Mouse (Mus musculus): ENCODE measurements around the gene Cxcl1.

Gene Cxcl1

GRCm38 (mm10) chr5:90888661-90889060 lies 2.4 kb upstream of the Cxcl1 start:
- no peak for DNase-seq (ENCODE audit: low spot score)

DNA sequence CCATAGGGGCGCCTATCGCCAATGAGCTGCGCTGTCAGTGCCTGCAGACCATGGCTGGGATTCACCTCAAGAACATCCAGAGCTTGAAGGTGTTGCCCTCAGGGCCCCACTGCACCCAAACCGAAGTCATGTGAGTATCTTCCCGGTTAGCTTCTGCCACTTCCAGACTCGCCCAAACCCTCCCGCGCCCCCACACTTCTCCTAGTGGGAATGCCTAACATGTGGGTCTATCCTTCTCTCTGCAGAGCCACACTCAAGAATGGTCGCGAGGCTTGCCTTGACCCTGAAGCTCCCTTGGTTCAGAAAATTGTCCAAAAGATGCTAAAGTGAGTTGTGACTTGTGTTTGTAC lies 398 bp downstream of the Cxcl1 start:
- DNase-seq (ENCODE audit: low spot score) = no peak

GRCm38 (mm10) chr5:90894231-90894630 lies 3.2 kb downstream of the Cxcl1 start:
- DNase-seq (ENCODE audit: low spot score) = no peak

DNA sequence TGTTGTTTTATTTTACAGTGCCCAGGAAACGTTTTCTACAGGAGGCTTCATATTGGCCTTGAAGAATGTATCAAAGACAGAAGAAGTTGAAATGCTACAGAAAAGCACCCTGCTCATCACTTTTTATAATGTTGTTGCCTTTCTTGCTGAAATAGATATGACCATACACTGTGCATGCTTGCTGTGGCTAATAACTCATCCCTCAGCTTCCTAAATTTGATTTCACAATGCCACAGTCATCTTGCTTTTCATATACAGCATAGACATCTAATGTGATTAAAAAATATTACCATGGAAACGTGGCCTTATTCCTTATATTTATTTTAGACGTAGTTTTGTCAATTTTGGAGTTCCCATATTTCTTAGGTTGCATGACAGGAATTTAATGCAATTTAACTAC lies 6.4 kb downstream of the Cxcl1 start:
- DNase-seq (ENCODE audit: low spot score) = no peak

GRCm38 (mm10) chr5:90899308-90899707 lies 8.3 kb downstream of the Cxcl1 start:
- DNase-seq (ENCODE audit: low spot score) = no peak

- peak; percentile 85 for DNase-seq (ENCODE audit: low spot score)
These were observed 9.1 kb downstream of the Cxcl1 start for GRCm38 (mm10) chr5:90900147-90900546.

GRCm38 (mm10) chr5:90900688-90901087 lies 9.6 kb downstream of the Cxcl1 start:
- DNase-seq (ENCODE audit: low spot score) = peak; percentile 76

DNA sequence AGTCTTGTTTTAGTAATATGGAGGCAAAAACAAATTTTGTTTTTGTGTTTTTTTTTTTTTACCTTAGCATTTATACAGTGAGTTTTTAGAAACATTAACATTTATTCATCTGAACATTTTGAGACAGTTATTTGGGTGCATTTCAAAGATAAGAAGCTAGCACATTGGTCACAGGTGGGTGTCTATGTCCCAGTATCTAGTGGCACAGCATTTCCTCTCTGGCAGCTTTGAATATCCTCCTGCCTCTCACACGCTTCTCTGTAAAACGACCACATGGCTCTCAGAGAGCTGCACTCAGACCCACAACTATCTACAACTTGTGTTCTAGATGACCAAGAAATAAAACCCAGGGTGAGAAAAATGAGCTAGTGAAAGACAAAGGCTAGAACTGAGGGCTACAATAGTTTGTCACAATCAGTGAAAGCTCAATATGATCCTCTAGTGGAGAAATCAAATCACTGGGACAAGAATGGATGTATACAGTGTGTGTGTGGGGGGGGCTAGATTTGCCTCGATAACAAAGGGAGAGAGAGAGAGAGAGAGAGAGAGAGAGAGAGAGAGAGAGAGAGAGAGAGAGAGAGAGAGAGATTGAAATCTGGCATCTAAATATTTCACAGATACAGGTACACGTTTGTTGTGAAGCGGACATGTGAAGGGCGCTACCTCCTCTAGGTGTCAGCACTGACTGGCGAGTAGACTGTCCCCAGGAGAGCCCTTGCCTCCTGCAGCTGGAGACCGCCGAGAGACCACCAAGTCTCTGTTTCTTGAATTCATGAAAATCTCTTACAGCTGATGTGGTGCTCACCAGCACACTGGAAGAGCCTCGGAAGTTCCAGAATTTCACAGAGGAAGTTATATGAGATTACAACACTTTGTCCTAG lies 11.6 kb downstream of the Cxcl1 start:
- peak; percentile 42 for DNase-seq (ENCODE audit: low spot score)

DNA sequence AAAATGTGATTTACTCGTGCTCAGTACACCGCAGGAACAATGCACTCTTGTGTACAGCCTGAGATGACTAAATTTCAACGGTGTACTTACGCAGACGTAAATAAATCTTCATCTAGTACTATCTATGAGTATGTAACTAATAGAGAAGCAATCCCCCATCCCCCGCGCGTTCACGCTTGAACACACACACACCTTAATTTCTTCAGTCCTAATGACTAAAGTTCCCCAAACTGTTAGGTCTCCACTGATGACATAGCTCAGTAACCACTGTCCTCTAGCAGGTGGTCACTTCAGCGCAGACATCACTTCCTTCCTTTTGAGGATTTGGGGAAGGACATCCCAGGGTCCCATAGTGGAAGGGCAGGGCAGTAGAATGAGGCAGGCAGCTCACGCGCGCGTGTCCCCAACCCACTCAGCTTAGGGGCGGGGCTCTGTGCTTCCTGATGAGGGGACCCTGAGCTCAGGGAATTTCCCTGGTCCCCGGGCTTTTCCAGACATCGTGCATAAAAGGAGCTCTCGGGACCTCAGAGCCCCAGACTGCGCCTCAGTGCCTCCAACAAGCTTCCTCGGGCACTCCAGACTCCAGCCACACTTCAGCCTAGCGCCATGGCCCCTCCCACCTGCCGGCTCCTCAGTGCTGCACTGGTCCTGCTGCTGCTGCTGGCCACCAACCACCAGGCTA lies 12.4 kb downstream of the Cxcl1 start, which contains the start of gene Cxcl2:
TSS of gene Cxcl2 (plus strand) at position 533 of the 682 bp plus-strand sequence.
- DNase-seq (ENCODE audit: low spot score) = peak; percentile 28

GRCm38 (mm10) chr5:90908983-90909382 lies 17.9 kb downstream of the Cxcl1 start:
- peak; percentile 76 for DNase-seq (ENCODE audit: low spot score)

- DNase-seq (ENCODE audit: low spot score) = no peak
These were observed 28.5 kb downstream of the Cxcl1 start for GRCm38 (mm10) chr5:90919495-90919894.

- DNase-seq (ENCODE audit: low spot score) = no peak
These were observed 31.9 kb downstream of the Cxcl1 start for GRCm38 (mm10) chr5:90922958-90923357.

- DNase-seq (ENCODE audit: low spot score) = no peak
These were observed 39.5 kb downstream of the Cxcl1 start for GRCm38 (mm10) chr5:90930546-90930945.

DNA sequence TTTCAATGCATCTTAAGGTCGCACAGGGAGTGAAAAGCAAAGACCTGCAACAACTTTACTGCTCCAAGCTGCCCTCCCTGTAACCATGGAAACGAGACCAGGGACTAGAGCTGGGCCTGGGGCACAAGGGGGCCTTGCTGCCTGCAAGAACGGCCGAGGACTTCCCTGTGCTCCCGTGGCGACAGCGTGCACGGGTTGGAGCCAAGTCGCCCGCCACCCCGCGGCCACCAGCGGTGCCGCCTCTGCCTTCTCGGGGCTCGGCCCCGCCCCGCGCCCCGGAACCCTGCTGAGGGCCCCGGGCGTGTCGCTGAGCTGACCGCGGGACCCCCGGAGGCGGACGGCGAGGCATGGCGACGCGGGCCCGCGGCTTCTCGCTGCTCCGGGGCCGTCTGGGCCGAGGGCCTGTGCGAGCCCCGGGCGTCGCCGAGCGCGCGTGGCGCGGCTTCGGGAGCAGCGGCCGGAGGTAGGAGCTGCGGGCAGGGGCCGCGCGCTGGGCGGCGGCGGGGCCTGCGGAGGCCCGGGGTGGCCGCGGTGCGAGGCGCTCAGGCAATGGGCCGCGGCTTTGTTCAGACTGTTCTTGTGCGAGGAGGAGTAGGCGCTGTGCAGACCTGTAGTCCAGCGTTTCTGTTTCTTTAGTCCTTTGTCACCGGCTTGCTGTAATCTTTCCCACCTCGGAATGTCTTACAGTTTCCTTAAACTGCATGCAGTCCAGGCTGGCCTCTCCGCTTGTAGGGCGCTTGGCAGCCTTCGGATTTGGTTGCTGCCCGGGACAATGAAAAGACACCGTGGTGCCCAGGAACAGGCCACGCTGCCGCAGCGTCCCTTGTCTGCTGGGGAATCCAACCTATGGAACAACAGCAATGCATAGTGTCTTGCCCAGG lies 40.2 kb downstream of the Cxcl1 start, which contains the start of gene Mthfd2l:
TSS of gene Mthfd2l (plus strand) at position 147 of the 881 bp plus-strand sequence.
- peak; percentile 80 for DNase-seq (ENCODE audit: low spot score)

- DNase-seq (ENCODE audit: low spot score) = no peak
These were observed 40.9 kb downstream of the Cxcl1 start for GRCm38 (mm10) chr5:90931911-90932310.

DNA sequence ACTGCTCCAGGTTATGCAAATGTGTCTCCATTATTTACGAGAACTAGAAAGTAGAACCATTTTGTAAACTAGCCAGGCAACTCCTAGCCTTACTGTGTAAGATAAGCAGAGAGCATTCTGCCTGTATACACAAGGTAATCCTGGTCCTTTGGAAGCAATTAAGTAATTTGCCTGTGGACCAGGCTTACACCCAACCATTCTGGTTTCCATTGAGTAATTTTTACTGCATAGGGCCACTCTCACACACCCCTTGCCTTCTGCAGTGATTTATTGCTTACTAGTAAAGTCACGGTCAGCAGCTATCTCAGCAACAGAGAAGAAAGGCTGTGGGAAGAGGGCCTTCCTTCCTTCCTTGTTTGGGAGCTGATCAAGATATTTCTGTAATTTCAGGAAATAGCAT lies 45.7 kb downstream of the Cxcl1 start:
- no peak for DNase-seq (ENCODE audit: low spot score)
